Mouse (Mus musculus) lung, adult 18-20 months (tissue): ENCODE measurements around the gene Ppm1f.
A peak's percentile ranks its signal among the peaks of the same experiment; 100 is the strongest.
"Not testable (repeated sequence)": the region's sequence is repeated elsewhere in the genome, so short reads cannot be mapped to it uniquely, and the experiment has no call there.

Experiments
- DNase-seq, 2 experiments: peaks; one replicate each; pipeline ENCODE4 v3.0.0; 2022; ENCODE audit warnings: mixed read lengths in 2 of 2

Gene Ppm1f

GRCm38 (mm10) chr16:16896382-16897055 lies at the start of gene Ppm1f:
Ppm1f (plus strand) TSS chr16:16896469.
- DNase-seq = peak; percentile 94 to 97

- DNase-seq = no peak
These were observed 47.1 kb upstream of the Ppm1f start for GRCm38 (mm10) chr16:16849196-16849595.

GRCm38 (mm10) chr16:16852411-16852810 lies 43.9 kb upstream of the Ppm1f start:
- DNase-seq = no peak

- peak; percentile 54 to 67 for DNase-seq
These were observed 41.4 kb upstream of the Ppm1f start for GRCm38 (mm10) chr16:16854836-16855235.

GRCm38 (mm10) chr16:16855541-16855940 lies 40.7 kb upstream of the Ppm1f start:
- no peak for DNase-seq

GRCm38 (mm10) chr16:16856054-16856453 lies 40.2 kb upstream of the Ppm1f start:
- DNase-seq = not testable (repeated sequence)

GRCm38 (mm10) chr16:16856731-16857476 lies 39.4 kb upstream of the Ppm1f start:
- no peak for DNase-seq

GRCm38 (mm10) chr16:16862288-16862687 lies 34.0 kb upstream of the Ppm1f start:
- no peak for DNase-seq

GRCm38 (mm10) chr16:16863978-16864377 lies 32.3 kb upstream of the Ppm1f start, which contains the start of gene Igll1:
Igll1 (minus strand) TSS chr16:16863985.
- DNase-seq = peak in 1 of 2 experiments; percentile 2

GRCm38 (mm10) chr16:16865217-16865616 lies 31.1 kb upstream of the Ppm1f start:
- no peak for DNase-seq

GRCm38 (mm10) chr16:16865696-16866561 lies 30.3 kb upstream of the Ppm1f start:
- DNase-seq = peak; percentile 75 to 82

- DNase-seq = no peak
These were observed 26.0 kb upstream of the Ppm1f start for GRCm38 (mm10) chr16:16870241-16870616.

GRCm38 (mm10) chr16:16870617-16871331 lies 25.5 kb upstream of the Ppm1f start, which contains the start of the genes Top3b and Vpreb1:
Top3b (plus strand) TSS chr16:16870736.
Vpreb1 (minus strand) TSS chr16:16870843.
- DNase-seq = peak; percentile 90 to 92

- no peak for DNase-seq
These were observed 17.2 kb upstream of the Ppm1f start for GRCm38 (mm10) chr16:16879025-16879424.

GRCm38 (mm10) chr16:16888341-16888740 lies 7.9 kb upstream of the Ppm1f start:
- DNase-seq = no peak

- DNase-seq = no peak
These were observed 3.9 kb upstream of the Ppm1f start for GRCm38 (mm10) chr16:16892366-16892765.

GRCm38 (mm10) chr16:16896015-16896381 lies 271 bp upstream of the Ppm1f start:
- no peak for DNase-seq

GRCm38 (mm10) chr16:16897056-16897584 lies 851 bp downstream of the Ppm1f start:
- DNase-seq = no peak

- DNase-seq = no peak
These were observed 6.1 kb downstream of the Ppm1f start for GRCm38 (mm10) chr16:16902329-16902728.

- no peak for DNase-seq
These were observed 6.9 kb downstream of the Ppm1f start for GRCm38 (mm10) chr16:16903188-16903587.

GRCm38 (mm10) chr16:16907799-16908198 lies 11.5 kb downstream of the Ppm1f start:
- DNase-seq = peak; percentile 91 to 94
